Mouse (Mus musculus): ENCODE results near the gene Sdc1. TPM values are rescaled to one million over a fixed set of nuclear protein-coding genes. Genes with fewer than 3 reads are reported as not detected.

Gene Sdc1
- polyA plus RNA-seq, 1 experiment from 2014 or later, result 33.9 TPM

DNA sequence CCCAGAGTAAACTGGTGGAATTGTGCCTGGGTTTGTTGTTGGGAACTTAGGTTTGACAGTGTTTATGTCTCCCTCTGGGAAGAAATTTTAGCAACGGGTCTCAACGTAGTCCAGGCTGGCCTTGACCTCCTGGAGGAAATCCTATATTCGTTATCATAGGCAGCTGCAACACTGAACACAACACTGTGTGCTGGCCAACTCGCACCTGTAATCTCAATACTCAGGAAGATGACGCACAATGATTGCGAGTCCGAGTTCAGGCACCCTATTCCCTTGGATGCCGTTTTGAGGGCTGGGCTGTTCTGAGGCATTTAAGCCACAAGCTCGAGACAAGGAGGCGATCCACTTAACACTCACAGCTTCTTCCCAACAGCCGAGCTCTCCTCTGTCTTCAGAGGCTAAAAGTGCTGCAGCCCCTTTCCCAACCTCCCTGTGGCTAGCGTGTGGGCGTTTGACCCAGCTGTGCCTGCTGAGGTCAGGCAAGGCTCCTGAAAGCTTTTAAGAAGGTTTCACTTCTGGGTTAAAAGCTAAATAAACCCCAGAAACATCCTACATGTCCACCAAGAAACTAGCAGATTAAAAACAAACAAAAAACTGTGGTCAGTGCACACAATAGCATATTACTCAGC is 58.0 kb downstream of the Sdc1 start:
- no peaks in the 10 kb centered on the region for H3K4me1 ChIP-seq (replicated peaks)
- H3K27me3 ChIP-seq, result no peaks in the 10 kb centered on the region
- WGBS, result 44% methylated on average over 13 of the region's 13 CpGs
- H3K9me3 ChIP-seq (replicated peaks), result no peaks in the 10 kb centered on the region
- H3K4me2 ChIP-seq, result no peak overlapping the region
- no peak for ATAC-seq (replicated peaks; ENCODE audit: insufficient number of reproducible peaks, insufficient read depth, low FRiP score, low read depth)
- no peak overlapping the region for H3K4me3 ChIP-seq
- H3K27ac ChIP-seq, result no peak overlapping the region
- H3K9ac ChIP-seq, result no peak overlapping the region
- H3K36me3 ChIP-seq, result no peaks in the 10 kb centered on the region

- 92% methylated on average over 5 of the region's 5 CpGs for WGBS
- Histone ChIP-seq H3K4me1 (replicated peaks) (no peaks in the 10 kb centered on the region), H3K4me2 (no peak overlapping the region), H3K27me3 (no peaks in the 10 kb centered on the region), H3K27ac (no peak overlapping the region), H3K36me3 (no peaks in the 10 kb centered on the region), H3K9me3 (replicated peaks) (no peaks in the 10 kb centered on the region), H3K9ac (no peak overlapping the region), H3K4me3 (no peak overlapping the region)
- ATAC-seq (replicated peaks; ENCODE audit: insufficient number of reproducible peaks, insufficient read depth, low FRiP score, low read depth), result no peak
These were observed 58.5 kb downstream of the Sdc1 start for GRCm38 (mm10) chr12:8829661-8830040.

- H3K36me3 ChIP-seq, result no peaks in the 10 kb centered on the region
- H3K27ac ChIP-seq, result no peak overlapping the region
- ATAC-seq (replicated peaks; ENCODE audit: insufficient number of reproducible peaks, insufficient read depth, low FRiP score, low read depth), result no peak
- H3K27me3 ChIP-seq, result no peaks in the 10 kb centered on the region
- H3K9me3 ChIP-seq (replicated peaks), result no peaks in the 10 kb centered on the region
- H3K4me3 ChIP-seq, result no peak overlapping the region
- H3K4me1 ChIP-seq (replicated peaks), result no peaks in the 10 kb centered on the region
- WGBS, result 64% methylated on average over 6 of the region's 6 CpGs
- H3K9ac ChIP-seq, result no peak overlapping the region
- no peak overlapping the region for H3K4me2 ChIP-seq
These were observed 60.0 kb downstream of the Sdc1 start for GRCm38 (mm10) chr12:8830967-8831635.

DNA sequence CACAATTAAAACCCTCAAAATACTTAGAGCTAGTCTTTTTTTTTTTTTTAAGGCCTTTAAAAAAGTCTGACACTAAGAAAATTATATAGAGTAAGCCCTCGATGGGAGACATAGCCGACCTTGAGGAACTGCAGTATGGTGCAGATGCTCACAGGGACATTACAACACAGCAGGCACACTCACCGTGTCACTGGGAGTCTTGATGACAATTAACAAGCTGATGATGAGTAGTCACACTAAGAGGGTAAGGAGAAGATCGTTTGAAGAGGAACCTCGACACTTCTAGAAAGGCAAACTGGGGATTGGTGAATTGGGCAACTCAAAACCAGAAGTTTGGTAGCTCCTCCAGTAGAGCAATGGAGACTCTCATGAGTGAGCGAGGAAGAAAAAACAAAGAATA is 60.6 kb downstream of the Sdc1 start:
- Histone ChIP-seq H3K36me3 (no peaks in the 10 kb centered on the region), H3K4me2 (no peak overlapping the region), H3K4me1 (replicated peaks) (no peaks in the 10 kb centered on the region), H3K9me3 (replicated peaks) (no peaks in the 10 kb centered on the region), H3K27ac (no peak overlapping the region), H3K27me3 (no peaks in the 10 kb centered on the region), H3K4me3 (no peak overlapping the region), H3K9ac (no peak overlapping the region)
- 67% methylated on average over 6 of the region's 6 CpGs for WGBS
- ATAC-seq (replicated peaks; ENCODE audit: insufficient number of reproducible peaks, insufficient read depth, low FRiP score, low read depth), result no peak

DNA sequence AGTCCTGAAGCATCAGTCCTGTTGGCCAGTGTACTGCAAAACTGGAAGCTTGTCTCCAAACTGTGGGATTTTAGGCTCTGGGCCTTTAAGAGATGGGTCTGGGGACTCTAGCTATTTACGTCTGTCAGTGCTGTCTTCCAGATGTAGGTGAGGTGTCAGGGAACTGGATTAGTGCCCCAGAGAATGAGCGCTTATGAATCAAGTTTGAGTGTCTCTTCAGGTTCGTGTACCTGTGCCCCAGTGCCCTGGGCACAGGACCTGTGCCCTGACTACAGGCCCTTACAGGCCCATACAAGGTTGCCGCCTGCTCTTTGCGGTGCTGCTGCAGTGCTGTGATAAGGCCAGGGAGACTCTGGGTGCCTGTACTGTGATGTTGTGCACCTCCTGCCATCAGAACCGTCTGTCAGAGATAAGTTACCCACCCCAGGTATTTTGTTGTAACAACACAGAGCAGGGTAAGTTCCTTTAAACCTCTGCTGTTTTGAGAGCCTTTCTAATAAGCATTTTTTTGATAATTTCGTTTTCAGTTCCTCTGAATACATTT is 69.7 kb downstream of the Sdc1 start:
- H3K4me2 ChIP-seq, result no peak overlapping the region
- no peaks in the 10 kb centered on the region for H3K4me1 ChIP-seq (replicated peaks)
- H3K27ac ChIP-seq, result no peak overlapping the region
- no peaks in the 10 kb centered on the region for H3K36me3 ChIP-seq
- no peaks in the 10 kb centered on the region for H3K27me3 ChIP-seq
- H3K9ac ChIP-seq, result no peak overlapping the region
- 48% methylated on average over 7 of the region's 7 CpGs for WGBS
- no peak overlapping the region for H3K4me3 ChIP-seq
- H3K9me3 ChIP-seq (replicated peaks), result no peaks in the 10 kb centered on the region
- ATAC-seq (replicated peaks; ENCODE audit: insufficient number of reproducible peaks, insufficient read depth, low FRiP score, low read depth), result no peak

GRCm38 (mm10) chr12:8842725-8843124 is 71.6 kb downstream of the Sdc1 start:
- Histone ChIP-seq H3K36me3 (no peaks in the 10 kb centered on the region), H3K9ac (no peak overlapping the region), H3K27ac (no peak overlapping the region), H3K4me3 (no peak overlapping the region), H3K4me1 (replicated peaks) (no peaks in the 10 kb centered on the region), H3K9me3 (replicated peaks) (no peaks in the 10 kb centered on the region), H3K4me2 (no peak overlapping the region), H3K27me3 (no peaks in the 10 kb centered on the region)
- WGBS, result 71% methylated on average over 7 of the region's 7 CpGs
- no peak for ATAC-seq (replicated peaks; ENCODE audit: insufficient number of reproducible peaks, insufficient read depth, low FRiP score, low read depth)

Other genes with a start within 250 kb of the Sdc1 start
- not detected in 2 replicates for gene Slc7a15, start 172.3 kb upstream of the Sdc1 start, polyA plus RNA-seq (2015; fragmentation: Nextera tagmentation; extraction: Ambion mirVana)
- gene Pum2, start 97.2 kb upstream of the Sdc1 start, polyA plus RNA-seq (2015; fragmentation: Nextera tagmentation; extraction: Ambion mirVana), result 24.4 and 25.4 TPM in 2 replicates
- 287 and 312 TPM in 2 replicates for gene Laptm4a, start 150.3 kb downstream of the Sdc1 start, polyA plus RNA-seq (2015; fragmentation: Nextera tagmentation; extraction: Ambion mirVana)
- 0.39 and 1.0 TPM in 2 replicates for gene Matn3, start 176.6 kb downstream of the Sdc1 start, polyA plus RNA-seq (2015; fragmentation: Nextera tagmentation; extraction: Ambion mirVana)
- 12.0 and 14.1 TPM in 2 replicates for gene Wdr35, start 202.6 kb downstream of the Sdc1 start, polyA plus RNA-seq (2015; fragmentation: Nextera tagmentation; extraction: Ambion mirVana)

Measured in heart, embryonic 15.5 days (tissue).